Mouse (Mus musculus): ENCODE results near the gene Rbm8a.

Gene Rbm8a

DNA sequence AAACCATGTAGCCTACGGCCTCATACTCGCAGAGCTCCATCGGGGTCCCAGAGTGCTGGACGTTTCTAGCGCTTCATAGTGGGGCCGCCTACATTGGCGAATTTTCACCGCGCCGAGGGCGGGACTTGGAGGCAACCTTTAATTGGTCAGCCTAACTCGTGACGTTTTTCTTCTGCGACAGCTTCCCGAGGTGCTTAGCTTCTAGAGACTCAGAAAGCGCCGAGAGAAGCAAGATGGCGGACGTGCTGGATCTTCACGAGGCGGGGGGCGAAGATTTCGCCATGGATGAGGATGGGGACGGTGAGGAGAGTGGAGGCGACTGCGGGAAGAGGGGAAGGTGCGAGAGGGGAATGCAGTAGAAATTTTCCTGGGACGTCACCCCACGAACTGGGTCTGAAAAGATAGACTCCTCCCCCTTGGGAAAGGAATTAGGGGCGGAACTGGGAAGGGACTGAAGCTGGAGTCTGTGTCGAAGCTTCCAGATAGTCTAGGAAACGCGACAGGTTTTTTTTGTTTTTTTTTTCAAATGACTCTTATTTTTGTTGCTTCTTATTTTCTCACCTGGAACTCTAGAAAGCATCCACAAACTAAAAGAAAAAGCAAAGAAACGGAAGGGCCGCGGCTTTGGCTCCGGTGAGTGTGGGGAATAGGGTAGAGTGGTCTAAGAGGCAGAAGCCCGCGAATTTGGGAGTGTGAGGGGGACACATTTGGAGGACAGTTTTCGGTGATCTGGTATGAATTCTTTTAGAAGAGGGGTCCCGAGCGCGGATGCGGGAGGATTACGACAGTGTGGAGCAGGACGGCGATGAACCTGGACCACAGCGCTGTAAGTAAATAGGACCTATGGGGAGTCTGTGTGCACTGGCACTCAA lies at the start of gene Rbm8a:
Gene Rbm8a, plus strand, starts transcription at position 205 of the 872 bp plus-strand sequence.
- under 1% methylated on average over 48 of the region's 48 CpGs for WGBS

DNA sequence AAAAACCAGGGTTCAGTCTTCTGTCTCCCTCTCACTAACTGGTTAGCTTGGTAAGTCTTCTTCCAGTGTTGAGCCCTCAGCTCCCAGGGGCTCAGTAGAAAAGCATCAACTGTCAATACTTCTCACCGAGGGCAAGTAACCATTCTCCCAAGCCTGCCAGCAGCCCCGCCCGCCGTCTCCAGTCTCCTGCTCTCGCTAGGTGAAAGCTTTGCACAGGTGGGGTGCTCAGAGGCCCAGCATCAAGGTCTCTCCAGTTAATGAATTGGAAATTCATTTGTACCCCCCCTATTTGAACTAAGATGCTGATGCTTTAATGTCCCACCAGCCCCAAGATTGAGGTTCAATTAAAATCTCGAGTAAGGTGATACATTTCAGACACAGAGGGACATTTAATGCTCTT lies 48.6 kb upstream of the Rbm8a start:
- 79% methylated on average over 6 of the region's 6 CpGs for WGBS

DNA sequence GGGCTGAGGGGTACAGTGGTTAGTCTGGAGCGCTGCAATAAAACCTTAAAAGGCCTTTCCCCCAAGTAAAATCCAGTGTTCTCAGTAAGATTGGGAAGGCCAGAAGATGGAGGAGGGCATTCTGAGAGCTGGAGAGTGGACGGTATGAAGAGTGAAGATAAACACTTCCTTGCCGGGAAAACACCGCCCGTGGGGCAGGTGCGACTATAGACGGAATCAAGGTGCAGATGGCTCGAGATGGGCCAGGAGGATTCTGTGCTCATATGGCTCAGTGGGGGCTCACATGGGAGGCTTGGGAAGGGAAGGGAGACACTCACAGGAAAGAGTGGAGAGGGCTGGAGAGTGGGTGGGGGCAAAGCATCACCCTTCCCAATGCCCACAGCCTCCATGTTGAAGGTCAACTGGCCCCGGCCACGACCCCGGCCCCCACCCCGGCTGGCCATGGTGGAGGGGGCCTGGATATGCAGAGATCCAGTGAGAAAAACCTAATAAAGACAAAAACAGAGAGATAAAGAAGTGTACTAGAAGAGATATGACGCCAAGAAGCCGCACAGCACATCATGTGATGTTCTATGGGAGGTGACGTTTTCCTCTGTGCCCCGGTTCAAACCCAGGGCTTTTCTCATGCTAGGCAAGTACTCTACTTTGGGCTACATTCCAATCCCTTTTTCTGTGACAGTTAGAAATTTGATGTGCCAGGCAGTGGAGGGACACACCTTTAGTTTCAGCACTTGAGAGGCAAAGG lies 47.8 kb upstream of the Rbm8a start:
- 90% methylated on average over 16 of the region's 16 CpGs for whole genome bisulfite sequencing

DNA sequence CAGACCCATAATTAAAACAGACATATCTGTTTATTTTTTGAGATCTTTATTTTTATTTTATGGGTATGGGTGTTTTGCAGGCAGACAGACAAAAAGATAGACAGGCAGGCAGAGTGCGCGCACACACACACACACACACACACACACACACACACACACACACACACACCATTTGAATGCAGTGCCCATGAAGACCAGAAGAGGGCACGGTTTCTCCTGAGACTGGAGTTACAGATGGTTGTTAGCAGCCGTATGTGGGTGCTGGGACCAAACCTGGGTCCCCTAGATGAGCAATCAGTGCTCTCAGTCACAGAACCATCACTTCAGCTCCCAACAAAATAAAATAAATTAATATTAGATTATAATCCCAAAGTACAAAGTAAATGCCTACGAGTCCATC lies 46.3 kb upstream of the Rbm8a start:
- 93% methylated on average over 5 of the region's 5 CpGs for WGBS

DNA sequence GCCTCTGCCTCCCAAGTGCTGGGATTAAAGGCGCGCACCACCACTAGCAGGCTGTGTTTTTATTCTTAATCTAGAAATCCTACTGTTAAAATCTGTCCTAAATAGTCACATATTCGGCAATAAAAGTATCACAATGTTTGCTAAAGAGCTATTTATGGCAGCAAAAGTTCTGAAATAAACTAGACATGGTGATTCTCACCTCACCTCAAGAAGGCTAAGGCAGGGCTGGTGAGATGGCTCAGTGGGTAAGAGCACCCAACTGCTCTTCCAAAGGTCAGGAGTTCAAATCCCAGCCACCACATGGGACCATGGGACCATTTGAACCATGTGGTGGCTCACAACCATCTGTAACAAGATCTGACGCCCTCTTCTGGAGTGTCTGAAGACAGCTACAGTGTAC lies 39.1 kb upstream of the Rbm8a start:
- 80% methylated on average over 4 of the region's 4 CpGs for WGBS

DNA sequence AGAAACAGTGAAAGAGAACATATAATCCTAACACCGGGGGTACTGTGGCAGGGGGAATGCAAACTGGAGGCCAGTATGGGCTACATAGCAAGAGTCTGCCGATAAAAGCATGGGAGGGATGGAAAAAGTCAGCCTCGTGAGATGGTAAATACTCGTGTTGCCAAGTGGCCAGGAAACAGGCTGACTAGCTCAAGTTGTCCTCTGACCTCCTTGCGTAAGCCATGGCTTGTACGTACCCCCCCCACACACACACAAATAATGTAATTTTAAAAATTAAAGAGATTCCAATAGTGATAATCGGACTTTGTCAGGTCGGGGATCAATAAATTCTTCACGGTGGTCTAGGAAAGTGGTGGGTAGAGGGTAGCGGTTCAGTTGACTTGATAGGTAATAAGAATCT lies 36.4 kb upstream of the Rbm8a start:
- 1% methylated on average over 10 of the region's 10 CpGs for WGBS

DNA sequence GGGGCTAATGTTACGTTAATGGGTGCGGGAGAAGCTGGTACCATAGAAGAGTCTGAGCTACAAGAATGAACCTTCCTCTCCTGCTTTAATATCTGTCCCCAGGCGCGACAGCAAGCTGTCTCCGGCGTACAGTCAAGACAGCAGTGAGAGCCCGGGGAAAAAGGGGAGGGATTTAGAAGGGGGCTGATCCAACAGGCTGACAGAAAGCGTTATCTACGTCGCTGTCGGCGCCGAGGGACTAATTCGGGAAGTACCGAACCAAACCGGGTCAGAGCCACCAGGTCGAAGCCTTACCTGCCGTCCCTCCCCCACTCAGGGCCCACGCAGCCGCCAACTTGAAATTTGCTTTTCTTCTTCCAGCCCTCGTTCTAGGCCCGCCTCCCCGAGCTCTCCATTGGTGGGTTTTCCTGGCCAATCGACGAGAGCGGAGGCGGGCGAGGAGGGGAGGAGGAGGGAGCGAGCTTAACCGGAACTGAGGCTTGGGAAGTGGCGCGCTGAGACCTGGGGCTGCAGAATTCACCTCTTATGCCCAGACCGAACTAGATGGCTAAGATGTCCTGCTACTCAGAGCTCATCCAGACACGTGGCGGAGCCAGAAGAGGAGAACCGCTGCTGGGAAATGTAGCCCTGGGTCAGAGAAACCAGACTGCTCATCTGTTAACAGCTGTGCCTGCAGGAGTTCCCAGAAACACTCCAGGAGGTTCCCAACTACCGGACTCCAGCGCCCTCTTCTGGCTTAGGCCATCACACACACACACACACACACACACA lies 35.8 kb upstream of the Rbm8a start, which contains the start of gene Polr3gl:
Gene Polr3gl, minus strand, starts transcription at position 392 of the 771 bp plus-strand sequence.
- under 1% methylated on average over 37 of the region's 38 CpGs for WGBS

DNA sequence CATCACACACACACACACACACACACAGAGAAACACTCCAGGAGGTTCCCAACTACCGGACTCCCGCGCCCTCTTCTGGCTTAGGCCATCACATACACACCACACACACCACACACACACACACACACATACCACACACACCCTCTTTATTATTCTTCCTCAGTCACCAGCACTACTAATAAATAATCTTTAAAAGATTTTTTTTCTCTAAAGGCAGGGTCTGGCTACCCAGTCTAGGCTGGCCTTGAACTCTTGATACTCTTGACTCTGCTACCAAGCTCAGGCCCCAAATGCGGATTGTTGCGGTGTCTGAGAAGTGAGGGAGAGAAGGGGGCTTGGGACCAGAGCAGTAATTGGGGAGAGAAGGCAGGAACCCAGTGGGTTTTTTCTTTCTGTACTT lies 34.9 kb upstream of the Rbm8a start:
- 83% methylated on average over 5 of the region's 5 CpGs for WGBS

DNA sequence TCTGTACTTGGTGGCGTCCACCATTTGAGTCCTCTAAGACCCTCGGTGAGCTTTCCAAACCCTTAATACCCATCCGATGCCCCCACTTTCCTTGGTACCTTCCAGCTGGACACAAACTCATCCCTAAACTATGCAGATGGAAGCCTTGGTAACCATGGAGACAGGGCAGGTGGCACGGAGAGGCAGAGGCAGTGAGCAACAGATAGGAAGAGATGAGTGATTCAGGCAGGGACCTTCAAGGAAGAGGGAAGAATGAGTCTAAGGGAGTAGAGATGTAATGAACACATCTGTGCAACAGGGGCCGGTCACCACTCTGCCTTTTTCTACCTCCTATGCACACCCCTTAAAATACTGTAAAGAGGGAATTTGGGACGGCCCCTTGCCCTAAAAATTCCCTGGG lies 34.1 kb upstream of the Rbm8a start:
- 23% methylated on average over 6 of the region's 6 CpGs for WGBS

DNA sequence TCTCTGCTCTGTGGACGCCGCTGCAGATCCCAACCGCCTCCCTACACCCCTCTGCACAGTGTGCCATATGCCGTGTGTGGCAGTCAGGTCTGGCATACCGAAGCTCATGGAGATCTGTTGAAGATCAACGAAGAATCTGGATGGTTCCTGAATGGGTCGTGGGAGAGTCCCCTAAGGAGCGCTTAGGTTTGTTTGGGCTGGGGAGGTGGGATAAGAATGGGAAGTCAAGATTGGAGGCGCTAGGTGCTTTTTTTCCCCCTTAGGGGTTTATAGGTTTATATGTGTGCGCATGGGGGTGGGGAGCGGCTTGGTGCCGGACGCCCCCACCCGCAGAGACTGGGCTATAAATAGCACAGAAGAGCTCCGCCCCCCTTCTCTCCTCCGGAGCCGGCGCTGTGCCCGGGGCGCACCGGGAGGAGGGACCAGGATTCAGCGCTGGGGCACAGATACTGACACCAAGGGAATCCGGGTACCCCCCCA lies 33.5 kb upstream of the Rbm8a start, which contains the start of gene Ankrd34a:
Gene Ankrd34a, plus strand, starts transcription at position 409 of the 480 bp plus-strand sequence.
- 2% methylated on average over 23 of the region's 23 CpGs for WGBS

DNA sequence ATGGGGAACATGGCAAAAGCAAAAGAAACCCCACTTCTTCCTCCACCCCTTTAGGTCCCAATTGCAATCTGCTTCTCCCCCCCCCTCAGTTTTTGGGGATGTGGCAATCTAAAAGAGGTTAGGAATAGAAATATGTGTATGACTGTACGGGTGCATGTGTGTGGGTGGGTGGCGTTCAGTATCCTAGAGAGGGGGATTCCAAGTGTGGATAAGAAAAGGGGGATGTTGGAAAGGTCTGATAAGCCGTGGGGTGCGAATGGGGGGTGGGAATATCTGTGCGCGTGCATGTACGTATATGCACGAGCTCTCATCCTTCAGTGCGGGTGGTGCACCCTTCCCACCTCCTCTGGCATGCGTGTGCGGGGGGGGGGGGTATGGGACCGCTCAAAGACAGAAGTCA lies 32.9 kb upstream of the Rbm8a start:
- 4% methylated on average over 12 of the region's 12 CpGs for WGBS

DNA sequence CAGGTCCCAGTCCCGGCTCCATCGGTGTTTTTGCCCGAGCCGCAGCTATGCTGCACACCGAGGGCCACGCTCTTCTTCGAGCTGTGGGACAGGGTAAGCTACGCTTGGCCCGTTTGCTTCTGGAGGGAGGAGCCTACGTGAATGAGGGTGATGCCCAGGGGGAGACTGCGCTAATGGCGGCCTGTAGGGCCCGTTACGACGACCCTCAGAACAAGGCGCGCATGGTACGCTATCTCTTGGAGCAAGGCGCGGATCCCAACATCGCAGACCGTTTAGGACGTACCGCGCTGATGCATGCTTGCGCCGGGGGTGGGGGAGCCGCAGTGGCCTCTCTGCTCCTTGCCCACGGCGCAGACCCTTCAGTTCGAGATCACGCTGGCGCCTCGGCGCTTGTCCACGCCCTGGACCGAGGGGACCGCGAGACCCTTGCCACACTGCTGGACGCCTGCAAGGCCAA lies 32.3 kb upstream of the Rbm8a start:
- under 1% methylated on average over 40 of the region's 40 CpGs for WGBS

DNA sequence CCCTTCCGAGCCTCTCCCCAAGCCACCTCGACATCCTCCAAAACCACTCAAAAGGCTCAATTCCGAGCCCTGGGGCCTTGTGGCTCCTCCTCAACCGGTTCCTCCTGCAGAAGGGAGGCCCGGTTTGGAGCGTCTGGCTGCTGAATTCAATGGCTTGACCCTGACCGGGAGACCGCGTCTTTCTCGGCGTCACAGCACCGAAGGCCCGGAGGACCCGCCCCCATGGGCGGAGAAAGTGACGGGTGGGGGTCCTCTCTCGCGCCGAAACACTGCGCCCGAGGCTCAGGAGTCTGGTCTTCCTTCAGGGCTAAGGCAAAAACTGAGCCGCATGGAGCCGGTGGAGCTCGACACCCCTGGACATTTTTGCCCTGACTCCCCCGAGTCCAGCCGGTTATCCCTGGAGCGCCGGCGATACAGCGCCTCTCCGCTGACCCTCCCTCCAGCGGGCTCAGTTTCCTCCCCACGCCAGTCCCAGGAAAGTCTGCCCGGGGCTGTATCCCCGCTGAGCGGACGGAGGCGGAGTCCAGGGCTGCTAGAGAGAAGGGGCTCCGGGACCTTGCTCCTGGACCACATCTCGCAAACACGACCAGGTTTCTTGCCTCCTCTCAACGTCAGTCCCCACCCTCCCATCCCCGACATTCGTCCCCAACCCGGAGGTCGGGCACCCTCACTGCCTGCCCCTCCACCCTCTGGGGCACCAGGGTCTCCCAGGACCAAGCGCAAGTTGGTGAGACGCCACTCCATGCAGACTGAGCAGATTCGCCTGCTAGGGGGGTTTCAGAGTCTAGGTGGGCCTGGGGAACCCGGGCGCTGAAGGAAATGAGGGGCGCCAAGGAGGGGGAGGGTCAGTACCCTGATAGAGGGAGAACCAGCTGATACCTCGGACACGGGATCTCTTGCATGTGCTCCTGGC lies 31.3 kb upstream of the Rbm8a start:
- whole genome bisulfite sequencing, result 4% methylated on average over 54 of the region's 54 CpGs

DNA sequence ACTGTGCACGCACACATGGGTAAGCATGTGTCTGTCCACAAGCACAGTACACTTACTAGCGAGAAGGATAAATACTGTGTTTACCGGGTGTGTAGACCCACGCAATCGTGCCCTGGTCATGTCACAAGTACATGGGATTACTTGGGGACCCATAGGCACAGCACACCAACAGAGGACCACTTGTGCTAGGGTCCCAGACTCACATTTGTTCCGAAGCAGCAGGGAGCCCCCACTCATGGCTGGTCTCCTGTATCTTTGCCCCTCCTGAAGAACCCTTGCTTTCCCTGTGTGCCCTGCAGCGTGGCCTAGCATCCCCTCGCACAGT lies 30.7 kb upstream of the Rbm8a start:
- WGBS, result 42% methylated on average over 8 of the region's 8 CpGs

DNA sequence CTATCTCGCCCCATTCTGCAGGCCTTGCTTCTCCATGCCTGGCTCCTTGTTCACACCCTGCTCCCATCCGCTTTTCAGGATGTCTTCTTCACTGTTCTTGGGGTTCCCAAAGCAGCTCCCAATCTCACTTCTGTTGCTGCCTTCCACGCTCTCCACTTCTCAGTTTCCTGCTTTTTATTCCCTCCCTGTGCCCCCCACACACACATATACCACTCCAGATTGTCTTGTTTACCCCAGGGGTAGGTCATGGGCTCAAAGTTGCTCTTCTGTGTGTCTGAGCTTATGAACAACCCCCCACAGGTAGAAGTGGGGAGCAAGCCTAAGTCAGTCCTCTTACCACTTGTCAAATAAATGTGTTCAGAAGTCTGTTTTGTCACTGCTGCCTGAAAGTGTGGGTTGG lies 30.3 kb upstream of the Rbm8a start:
- 52% methylated on average over 3 of the region's 3 CpGs for WGBS

DNA sequence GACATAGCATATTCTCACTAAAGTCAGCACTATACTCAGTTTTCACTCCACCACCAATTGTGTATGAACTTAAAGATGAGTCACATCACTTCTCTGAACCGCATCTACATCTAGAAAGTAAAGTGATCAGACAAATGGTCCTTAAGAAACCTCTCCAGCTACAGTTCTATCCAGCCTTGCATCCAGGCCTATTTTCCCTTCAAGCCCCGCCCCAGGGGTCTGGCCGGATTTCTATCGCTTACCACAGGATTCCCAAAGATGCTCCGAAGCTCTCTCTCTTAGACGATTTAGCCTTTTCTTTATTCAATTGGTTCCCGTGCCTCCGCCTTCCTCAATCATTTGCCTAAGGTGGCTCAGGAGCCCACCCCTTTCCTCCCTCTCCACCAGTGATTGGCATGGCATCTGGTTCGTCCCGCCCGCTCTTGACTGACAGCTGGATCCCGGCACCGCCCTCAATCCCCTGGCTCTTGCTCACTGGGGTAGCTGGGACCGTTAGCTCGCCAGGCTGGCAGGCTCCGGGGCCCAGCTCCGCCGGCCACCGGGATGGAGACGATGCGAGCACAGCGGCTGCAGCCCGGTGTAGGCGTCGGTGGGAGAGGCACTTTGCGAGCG lies 29.0 kb upstream of the Rbm8a start, which contains the start of gene Lix1l:
Gene Lix1l, plus strand, starts transcription at position 511 of the 612 bp plus-strand sequence.
- WGBS, result under 1% methylated on average over 27 of the region's 27 CpGs

DNA sequence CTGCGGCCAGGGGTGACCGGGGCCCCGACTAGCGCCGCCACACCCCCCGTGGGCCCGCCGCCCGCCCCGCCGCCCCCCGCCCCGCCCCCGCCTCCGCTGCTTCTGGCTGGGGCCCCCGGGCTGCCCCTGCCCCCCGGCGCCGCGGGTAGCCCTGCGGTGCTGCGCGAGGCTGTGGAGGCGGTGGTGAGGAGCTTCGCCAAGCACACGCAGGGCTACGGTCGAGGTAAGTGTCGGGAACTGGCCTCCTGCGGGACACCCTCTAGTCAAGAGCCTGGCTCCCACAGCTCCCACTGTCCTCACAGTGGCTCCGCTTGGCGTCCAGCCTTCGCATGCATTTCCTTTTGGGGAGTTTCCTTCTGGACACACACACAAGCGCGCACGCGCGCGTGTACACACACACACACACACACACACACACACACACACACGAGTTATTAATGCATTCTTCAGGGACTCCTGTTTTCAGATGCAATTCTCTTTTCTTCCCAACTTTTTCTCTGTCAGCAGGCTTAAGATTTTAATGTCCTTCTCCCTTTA lies 28.4 kb upstream of the Rbm8a start:
- under 1% methylated on average over 40 of the region's 40 CpGs for WGBS

DNA sequence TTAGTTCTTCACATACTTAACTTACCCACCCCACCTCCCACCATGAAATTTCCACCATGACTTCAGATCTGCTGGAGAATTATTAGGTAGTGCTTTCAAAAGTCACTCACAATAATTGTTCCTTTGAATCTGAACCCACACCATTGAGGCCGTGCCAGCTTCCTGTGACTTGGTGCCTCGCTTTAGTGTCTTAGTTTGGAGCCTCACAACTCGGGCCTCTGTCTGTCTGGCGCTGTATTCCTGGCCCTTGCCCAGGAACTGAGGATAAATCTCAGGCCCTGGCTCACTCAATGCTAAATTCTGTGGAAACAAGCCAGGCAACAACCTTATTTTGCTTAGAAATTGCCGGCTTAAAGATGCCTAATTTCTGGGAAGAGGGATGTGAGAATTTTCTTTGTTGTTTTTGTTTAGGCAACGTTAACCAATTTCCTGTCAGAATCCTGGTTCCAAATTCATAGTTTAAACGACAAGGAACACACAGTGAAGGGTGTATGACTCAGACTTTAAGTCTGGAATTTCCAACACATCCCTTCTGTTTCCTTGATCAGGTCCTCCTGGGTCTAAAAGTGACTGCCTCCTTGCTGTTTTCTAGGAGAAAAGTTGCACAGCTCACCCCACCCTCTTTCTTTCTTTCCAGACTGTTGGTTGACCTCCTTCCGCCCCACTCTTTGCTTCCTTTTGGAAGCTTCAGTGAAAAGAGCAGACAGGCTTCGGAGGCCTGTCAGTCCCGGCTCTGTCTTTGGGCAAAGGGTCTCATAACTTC lies 27.6 kb upstream of the Rbm8a start:
- 13% methylated on average over 10 of the region's 10 CpGs for WGBS

DNA sequence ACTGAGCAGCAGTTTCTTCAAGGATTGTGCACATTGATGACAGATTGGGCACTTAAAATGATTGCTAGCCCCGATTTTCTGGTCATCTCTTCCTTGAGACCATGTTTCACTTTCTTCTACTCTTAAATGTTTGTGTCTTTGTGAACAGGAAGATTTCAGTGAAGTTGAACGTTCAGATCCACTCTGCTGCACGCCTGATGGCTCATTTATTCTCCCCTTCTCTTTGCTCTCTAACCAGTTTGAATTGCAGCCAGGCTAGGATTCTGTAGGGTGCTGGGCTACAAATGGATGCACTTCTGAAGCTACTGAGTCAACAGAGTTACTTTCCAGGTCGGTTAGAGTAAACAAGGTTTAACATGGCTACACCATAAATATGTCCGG lies 27.0 kb upstream of the Rbm8a start:
- 19% methylated on average over 5 of the region's 5 CpGs for WGBS
